Mouse (Mus musculus): ENCODE results near the gene Tnr.
A peak's percentile ranks its signal among the peaks of the same experiment; 100 is the strongest.

The Tnr gene

GRCm38 (mm10) chr1:159869619-159870441 is 346.3 kb downstream of the Tnr start:
- no peak for DNase-seq (ENCODE audit: low spot score in 2 of 2)

GRCm38 (mm10) chr1:159872866-159873265 is 349.3 kb downstream of the Tnr start:
- peak; percentile 62 to 72 for DNase-seq (ENCODE audit: low spot score in 2 of 2)

- DNase-seq (ENCODE audit: low spot score in 2 of 2), result no peak
Observed at GRCm38 (mm10) chr1:159878681-159879080, 355.1 kb downstream of the Tnr start.

- no peak for DNase-seq (ENCODE audit: low spot score in 2 of 2)
Observed at GRCm38 (mm10) chr1:159879866-159880265, 356.3 kb downstream of the Tnr start.

GRCm38 (mm10) chr1:159885476-159885875 is 361.9 kb downstream of the Tnr start:
- no peak for DNase-seq (ENCODE audit: low spot score in 2 of 2)

- DNase-seq (ENCODE audit: low spot score in 2 of 2), result no peak
Observed at GRCm38 (mm10) chr1:159888611-159889010, 365.0 kb downstream of the Tnr start.

GRCm38 (mm10) chr1:159889012-159889765 is 365.6 kb downstream of the Tnr start:
- DNase-seq (ENCODE audit: low spot score in 2 of 2), result peak; percentile 40 to 50

GRCm38 (mm10) chr1:159890524-159890923 is 367.0 kb downstream of the Tnr start:
- DNase-seq (ENCODE audit: low spot score in 2 of 2), result no peak

GRCm38 (mm10) chr1:159895094-159895493 is 371.5 kb downstream of the Tnr start:
- DNase-seq (ENCODE audit: low spot score in 2 of 2), result no peak

- DNase-seq (ENCODE audit: low spot score in 2 of 2), result no peak
Observed at GRCm38 (mm10) chr1:159899991-159900390, 376.4 kb downstream of the Tnr start.

- no peak for DNase-seq (ENCODE audit: low spot score in 2 of 2)
Observed at GRCm38 (mm10) chr1:159900639-159901038, 377.1 kb downstream of the Tnr start.

GRCm38 (mm10) chr1:159901366-159902119 is 378.0 kb downstream of the Tnr start:
- no peak for DNase-seq (ENCODE audit: low spot score in 2 of 2)

GRCm38 (mm10) chr1:159902120-159902497 is 378.5 kb downstream of the Tnr start:
- no peak for DNase-seq (ENCODE audit: low spot score in 2 of 2)

- DNase-seq (ENCODE audit: low spot score in 2 of 2), result no peak
Observed at GRCm38 (mm10) chr1:159911006-159911405, 387.4 kb downstream of the Tnr start.

GRCm38 (mm10) chr1:159914726-159915125 is 391.2 kb downstream of the Tnr start:
- no peak for DNase-seq (ENCODE audit: low spot score in 2 of 2)

- DNase-seq (ENCODE audit: low spot score in 2 of 2), result no peak
Observed at GRCm38 (mm10) chr1:159920571-159920970, 397.0 kb downstream of the Tnr start.

GRCm38 (mm10) chr1:159923010-159923409 is 399.4 kb downstream of the Tnr start:
- DNase-seq (ENCODE audit: low spot score in 2 of 2), result no peak

- no peak for DNase-seq (ENCODE audit: low spot score in 2 of 2)
Observed at GRCm38 (mm10) chr1:159924105-159924504, 400.5 kb downstream of the Tnr start.

GRCm38 (mm10) chr1:159924684-159925083 is 401.1 kb downstream of the Tnr start:
- no peak for DNase-seq (ENCODE audit: low spot score in 2 of 2)

- no peak for DNase-seq (ENCODE audit: low spot score in 2 of 2)
Observed at GRCm38 (mm10) chr1:159928681-159929335, 405.2 kb downstream of the Tnr start.

- no peak for DNase-seq (ENCODE audit: low spot score in 2 of 2)
Observed at GRCm38 (mm10) chr1:159932092-159932491, 408.5 kb downstream of the Tnr start.

GRCm38 (mm10) chr1:159932598-159932997 is 409.0 kb downstream of the Tnr start:
- DNase-seq (ENCODE audit: low spot score in 2 of 2), result no peak
